ENCODE assay signal across 20 mouse cellular contexts in the genomic region with DNA sequence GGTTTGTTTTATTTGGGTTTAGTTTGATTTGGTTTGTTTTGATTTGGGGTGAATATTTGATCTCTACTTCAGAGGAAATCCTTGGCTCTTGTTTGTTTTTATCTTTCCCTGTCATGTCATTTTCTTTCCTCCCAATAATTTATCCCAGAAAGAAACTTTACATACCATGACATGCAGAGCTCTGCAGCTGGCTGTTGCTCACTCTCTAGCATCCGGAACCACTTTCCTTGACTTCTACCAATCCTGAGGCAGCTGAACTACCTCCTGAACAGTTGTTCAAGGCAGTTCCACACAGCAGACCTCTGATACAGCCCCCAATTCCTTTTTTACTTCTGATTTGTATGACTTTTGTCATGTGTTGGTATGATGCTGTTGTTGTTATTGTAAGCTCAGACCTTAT.
A peak's percentile ranks its signal among the peaks of the same experiment; 100 is the strongest.
DNase-seq lines count a peak whose midpoint lies in the region; ATAC-seq and TF ChIP-seq lines count a peak whose summit lies in the region.
"Had no signal": no experiment of that assay in that cellular context is flagged by ENCODE, and none has a peak within 500 bp of the region (broad histone marks: within the 10 kb centered on the region; RNA-seq: fewer than 3 reads in every experiment).

No protein-coding gene starts in this region.

- H3K9ac ChIP-seq in kidney, postnatal 0 days (ENCODE audit: low read depth, low read length), result no peak overlapping the region
- H3K9ac ChIP-seq in lung, embryonic 15.5 days, result no peak overlapping the region
- no peak overlapping the region for H3K9ac ChIP-seq in embryonic facial prominence, embryonic 14.5 days (ENCODE audit: low read depth, low read length)
- H3K9ac ChIP-seq: embryonic facial prominence, embryonic 13.5 days; forebrain, embryonic 13.5 days; forebrain, embryonic 15.5 days; forebrain, postnatal 0 days had no signal

- ATAC-seq in kidney, postnatal 0 days (replicated peaks; ENCODE audit: low FRiP score, low read depth), result no peak
- ATAC-seq in lung, embryonic 15.5 days (ENCODE audit: borderline replicate concordance, extremely low read depth, low FRiP score, low TSS enrichment), result peak; percentile 92; the same call in 1 of the 2 replicates
- ATAC-seq in embryonic facial prominence, embryonic 14.5 days (ENCODE audit: low read depth), result no peak
- ATAC-seq: forebrain, embryonic 13.5 days; forebrain, embryonic 15.5 days; forebrain, postnatal 0 days had no signal

- H3K4me1 ChIP-seq in kidney, postnatal 0 days (replicated peaks; ENCODE audit: insufficient read depth, low read length), result 0 out of 2 replicates have a peak, but pooled peaks cover 3% of the 10 kb centered on the region
- 0 out of 2 replicates have a peak, but pooled peaks cover 3% of the 10 kb centered on the region for H3K4me1 ChIP-seq in lung, embryonic 15.5 days
- H3K4me1 ChIP-seq in embryonic facial prominence, embryonic 14.5 days (ENCODE audit: control insufficient read depth, insufficient read depth, low read length), result no peaks in the 10 kb centered on the region
- H3K4me1 ChIP-seq: forebrain, embryonic 13.5 days had no signal

- 55% methylated on average over 1 of the region's 1 CpGs for WGBS in kidney, postnatal 0 days
- 36% methylated on average over 1 of the region's 1 CpGs for WGBS in lung, embryonic 15.5 days
- 38% methylated on average over 1 of the region's 1 CpGs for WGBS in embryonic facial prominence, embryonic 14.5 days

- DNase-seq in kidney, postnatal 0 days (ENCODE audit: low spot score), result peak; percentile 6
- DNase-seq in kidney, postnatal 25 days, result no peak
- no peak for DNase-seq in lung, postnatal 4 days
- peak; percentile 14 for DNase-seq in embryonic facial prominence, embryonic 14.5 days (ENCODE audit: low spot score)
- DNase-seq in spleen, postnatal 14 days (ENCODE audit: low spot score in 2 of 2), result no peak
- DNase-seq: adrenal gland, adult 2 months; adrenal gland, postnatal 10 days; adrenal gland, postnatal 25 days; cerebellum, adult 11 months; cerebellum, adult 18-20 months; cerebellum, adult 8-10 months; cerebellum, adult 9-11 months; cerebellum, postnatal 14 days; cerebellum, postnatal 36 days; embryo, embryonic 11 days; forebrain, postnatal 0 days had no signal

- no peaks in the 10 kb centered on the region for H3K36me3 ChIP-seq in kidney, postnatal 0 days (ENCODE audit: insufficient read depth, low read length)
- H3K36me3 ChIP-seq in lung, embryonic 15.5 days, result no peaks in the 10 kb centered on the region
- H3K36me3 ChIP-seq in embryonic facial prominence, embryonic 14.5 days (ENCODE audit: control insufficient read depth, insufficient read depth, low read length), result no peaks in the 10 kb centered on the region
- H3K36me3 ChIP-seq: embryonic facial prominence, embryonic 13.5 days; forebrain, embryonic 15.5 days had no signal

- H3K4me2 ChIP-seq in kidney, postnatal 0 days (ENCODE audit: low read length), result no peak overlapping the region
- H3K4me2 ChIP-seq in lung, embryonic 15.5 days, result no peak overlapping the region
- H3K4me2 ChIP-seq in embryonic facial prominence, embryonic 14.5 days (ENCODE audit: low read depth, low read length), result no peak overlapping the region
- H3K4me2 ChIP-seq: embryonic facial prominence, embryonic 13.5 days; forebrain, embryonic 13.5 days; forebrain, embryonic 15.5 days had no signal

- no peaks in the 10 kb centered on the region for H3K9me3 ChIP-seq in kidney, postnatal 0 days (replicated peaks; ENCODE audit: low read length)
- no peaks in the 10 kb centered on the region for H3K9me3 ChIP-seq in lung, embryonic 15.5 days
- no peaks in the 10 kb centered on the region for H3K9me3 ChIP-seq in embryonic facial prominence, embryonic 14.5 days (ENCODE audit: control insufficient read depth, low read length)
- H3K9me3 ChIP-seq: embryonic facial prominence, embryonic 13.5 days; forebrain, embryonic 13.5 days; forebrain, embryonic 15.5 days had no signal

- H3K27ac ChIP-seq in kidney, postnatal 0 days, result no peak overlapping the region
- no peak overlapping the region; the same call in 1 of the 2 replicates for H3K27ac ChIP-seq in lung, embryonic 15.5 days
- no peak overlapping the region for H3K27ac ChIP-seq in embryonic facial prominence, embryonic 14.5 days (replicated peaks; ENCODE audit: low read depth, low read length)
- H3K27ac ChIP-seq: embryonic facial prominence, embryonic 13.5 days; forebrain, embryonic 13.5 days; forebrain, embryonic 15.5 days had no signal

- no peaks in the 10 kb centered on the region for H3K27me3 ChIP-seq in kidney, postnatal 0 days (ENCODE audit: insufficient read depth, low read length)
- H3K27me3 ChIP-seq in lung, embryonic 15.5 days, result no peaks in the 10 kb centered on the region
- H3K27me3 ChIP-seq in embryonic facial prominence, embryonic 14.5 days (replicated peaks; ENCODE audit: control insufficient read depth, insufficient read depth, low read length), result no peaks in the 10 kb centered on the region
- H3K27me3 ChIP-seq: embryonic facial prominence, embryonic 13.5 days had no signal

- TF ChIP-seq CTCF in kidney, postnatal 0 days (IDR thresholded peaks at IDR 0.05; ENCODE audit: low read depth), result no peak

- H3K4me3 ChIP-seq in kidney, postnatal 0 days (replicated peaks; ENCODE audit: low read depth, low read length), result no peak overlapping the region
- H3K4me3 ChIP-seq in lung, embryonic 15.5 days, result no peak overlapping the region
- no peak overlapping the region for H3K4me3 ChIP-seq in embryonic facial prominence, embryonic 14.5 days (ENCODE audit: low read depth, low read length)
- H3K4me3 ChIP-seq: embryonic facial prominence, embryonic 13.5 days; forebrain, embryonic 13.5 days; forebrain, embryonic 15.5 days had no signal

Comparison
In these comparisons a context has a peak if more than half of its experiments do, and no peak if none do; other contexts are left out.
1. DNase-seq: peak in kidney, postnatal 0 days (single experiment) and embryonic facial prominence, embryonic 14.5 days (single experiment); none in kidney, postnatal 25 days (0 of 2), lung, postnatal 4 days (0 of 2) and spleen, postnatal 14 days (0 of 2).